Mouse (Mus musculus) induced T-regulatory cell, adult 2 months (primary cell): ENCODE data around the gene Fam193a.

Experiments used
- DNase-seq: peaks from one replicate; pipeline ENCODE4 v3.0.0-alpha.2; 2012; ENCODE audit warnings: low read depth

Gene Fam193a

GRCm38 (mm10) chr5:34369341-34370021 is at the start of gene Fam193a:
Gene Fam193a, plus strand, starts transcription at chr5:34369933.
- DNase-seq = peak; percentile 96

- no peak for DNase-seq
Measured at GRCm38 (mm10) chr5:34321236-34321635, 48.5 kb upstream of the Fam193a start.

GRCm38 (mm10) chr5:34325286-34325685 is 44.4 kb upstream of the Fam193a start:
- DNase-seq = no peak

DNA sequence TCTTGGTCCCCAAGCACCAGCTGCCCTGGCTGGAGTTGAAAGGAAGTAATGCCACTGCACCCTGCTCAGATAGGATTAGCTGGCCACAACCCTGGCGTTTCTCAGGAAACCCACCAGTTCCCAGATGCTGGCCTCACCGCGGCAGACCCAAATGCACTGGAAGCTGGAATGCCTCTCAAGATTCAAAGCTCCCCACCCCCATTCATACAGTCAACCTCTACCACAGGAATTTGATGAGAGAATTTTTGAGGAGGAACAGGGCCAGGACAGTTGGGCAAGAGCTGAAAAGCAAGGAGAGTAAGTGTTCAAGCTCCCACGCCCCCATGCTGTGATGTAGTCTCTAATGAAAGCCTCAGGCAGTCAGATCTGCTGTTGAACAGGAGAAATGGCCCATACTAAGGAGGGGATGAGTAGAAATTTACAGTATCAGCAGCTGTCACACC is 43.5 kb upstream of the Fam193a start:
- no peak for DNase-seq

DNA sequence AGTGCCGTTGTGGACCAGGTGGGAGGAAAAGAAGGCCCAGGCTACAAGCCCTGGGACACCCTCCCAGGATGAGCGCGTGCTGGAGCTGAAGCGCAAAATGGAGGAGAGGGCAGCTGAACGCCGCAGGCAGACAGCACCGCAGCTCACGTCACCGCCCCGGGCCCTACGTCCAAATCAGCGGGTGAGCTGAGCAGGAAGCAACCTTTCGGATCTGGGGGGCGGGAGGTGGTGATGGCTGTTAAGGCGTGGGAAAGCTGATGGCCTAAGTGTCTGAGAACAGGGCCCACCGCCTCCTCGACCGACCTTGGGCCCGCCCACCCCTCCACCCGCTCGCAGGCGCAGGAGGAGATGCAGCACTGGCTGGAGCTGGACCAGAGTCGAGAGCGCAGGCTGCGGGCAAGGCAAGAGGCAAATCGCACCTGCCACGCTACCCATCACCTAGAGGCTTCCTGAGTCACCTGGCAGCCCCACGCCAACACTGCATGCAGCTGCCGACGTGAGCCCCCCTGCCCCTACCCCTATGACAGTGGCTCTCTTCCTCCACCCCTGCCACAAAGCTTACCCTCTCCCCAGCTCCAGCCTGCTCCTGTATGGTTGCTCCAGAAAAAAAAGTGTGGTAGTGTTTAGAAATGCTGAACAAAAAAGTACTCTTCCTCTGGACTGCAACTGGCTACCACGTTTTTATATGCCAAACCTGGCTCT is 42.7 kb upstream of the Fam193a start:
- DNase-seq = no peak

DNA sequence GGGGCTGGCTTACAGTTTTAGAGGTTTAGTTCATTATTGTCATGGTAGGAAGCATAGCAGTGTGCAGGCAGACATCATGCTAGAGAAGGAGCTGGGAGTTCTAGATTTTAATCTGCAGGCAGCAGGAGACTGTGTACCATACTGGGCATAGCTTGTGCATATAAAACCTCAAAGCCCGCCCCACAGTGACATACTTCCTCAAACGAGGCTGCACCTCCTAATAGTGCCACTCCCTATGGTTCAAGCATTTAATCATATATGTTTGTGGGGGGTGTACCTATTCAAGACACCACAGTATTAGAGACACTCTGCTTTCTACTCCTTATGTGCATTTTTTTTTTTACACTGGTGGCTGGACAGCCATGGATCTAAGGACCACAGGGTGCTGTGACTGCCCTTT is 39.6 kb upstream of the Fam193a start:
- DNase-seq = no peak

DNA sequence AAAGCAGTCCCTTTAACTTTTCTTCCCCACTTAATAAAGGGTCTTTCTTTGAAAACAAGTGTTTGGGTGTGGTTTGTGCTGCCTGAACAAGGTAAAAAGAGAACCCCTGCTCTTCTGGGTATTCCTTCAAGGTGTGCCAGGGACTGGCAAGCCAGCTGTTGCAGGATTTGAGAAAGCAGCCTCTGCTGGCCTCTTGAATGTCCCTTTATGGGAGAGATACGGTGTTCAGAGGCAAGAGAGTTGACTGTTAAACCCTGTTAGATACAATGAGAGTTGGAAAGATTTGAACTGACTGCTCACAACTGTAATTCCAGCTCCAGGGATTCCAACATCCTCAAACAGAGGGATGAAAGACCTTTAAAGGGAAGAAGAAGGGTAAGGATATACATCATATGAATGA is 35.7 kb upstream of the Fam193a start:
- peak; percentile 9 for DNase-seq

DNA sequence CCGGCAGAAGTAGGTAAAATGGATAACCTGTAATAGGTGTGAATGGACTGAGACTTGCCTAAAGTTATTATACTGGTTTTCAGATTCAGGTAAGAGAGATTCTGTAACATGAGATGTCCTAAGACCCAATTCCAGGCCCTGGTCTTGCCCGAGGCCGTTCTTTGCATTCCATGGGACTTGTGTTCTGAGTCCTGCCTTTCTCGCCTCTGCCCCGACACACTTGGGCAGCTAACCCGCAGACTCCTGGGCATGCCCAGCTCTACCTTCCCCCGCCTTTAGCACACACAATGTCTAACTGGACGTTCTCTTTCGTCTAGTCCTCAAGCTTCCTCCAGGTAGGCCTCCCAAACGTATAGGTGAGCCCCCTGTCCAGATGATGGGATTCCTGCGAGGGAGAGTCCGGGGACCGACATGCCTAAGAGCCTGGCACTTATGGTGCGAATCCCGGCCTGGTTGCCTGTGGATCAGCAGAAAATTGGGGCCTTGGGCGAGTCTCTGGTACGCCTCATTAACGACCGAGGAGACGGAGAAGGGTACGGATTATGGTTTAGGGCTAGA is 34.1 kb upstream of the Fam193a start:
- DNase-seq = no peak

DNA sequence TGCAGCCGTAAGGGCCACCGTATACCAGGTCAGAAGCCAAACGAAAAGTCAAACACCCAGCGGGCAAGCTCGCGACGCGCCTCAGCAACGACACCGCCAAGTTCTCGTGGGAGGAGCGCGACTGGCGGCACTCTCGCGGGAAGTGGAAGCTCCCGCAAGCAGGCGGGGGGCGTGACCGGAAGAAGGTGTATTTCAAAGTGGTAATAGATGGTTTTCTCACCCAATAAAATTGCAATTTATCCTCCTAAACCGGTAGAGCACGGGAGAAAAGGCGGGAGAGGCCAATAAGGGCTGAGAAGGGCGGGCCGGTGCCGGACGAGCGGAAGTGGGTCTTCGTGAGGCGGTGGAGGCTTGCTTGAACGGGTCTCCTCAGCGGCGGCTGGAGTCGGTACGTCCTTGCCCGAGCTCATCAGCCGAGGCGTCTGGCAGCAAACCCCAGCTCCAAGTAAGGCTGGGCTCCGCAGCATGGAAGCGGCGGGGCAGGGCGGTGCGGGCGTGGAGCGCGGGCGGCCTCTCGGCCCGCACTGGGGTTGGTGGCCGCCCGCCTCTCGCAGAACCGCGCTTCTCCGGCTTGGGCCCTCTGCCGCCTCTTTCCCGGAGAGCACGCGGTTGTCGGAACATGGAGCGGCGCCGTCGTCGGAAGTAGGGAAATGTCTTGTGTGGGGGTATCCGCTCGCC is 33.5 kb upstream of the Fam193a start, which contains the start of gene Rnf4:
Gene Rnf4 (plus strand): TSS at position 193 of the 678 bp plus-strand sequence.
- DNase-seq = peak; percentile 99

DNA sequence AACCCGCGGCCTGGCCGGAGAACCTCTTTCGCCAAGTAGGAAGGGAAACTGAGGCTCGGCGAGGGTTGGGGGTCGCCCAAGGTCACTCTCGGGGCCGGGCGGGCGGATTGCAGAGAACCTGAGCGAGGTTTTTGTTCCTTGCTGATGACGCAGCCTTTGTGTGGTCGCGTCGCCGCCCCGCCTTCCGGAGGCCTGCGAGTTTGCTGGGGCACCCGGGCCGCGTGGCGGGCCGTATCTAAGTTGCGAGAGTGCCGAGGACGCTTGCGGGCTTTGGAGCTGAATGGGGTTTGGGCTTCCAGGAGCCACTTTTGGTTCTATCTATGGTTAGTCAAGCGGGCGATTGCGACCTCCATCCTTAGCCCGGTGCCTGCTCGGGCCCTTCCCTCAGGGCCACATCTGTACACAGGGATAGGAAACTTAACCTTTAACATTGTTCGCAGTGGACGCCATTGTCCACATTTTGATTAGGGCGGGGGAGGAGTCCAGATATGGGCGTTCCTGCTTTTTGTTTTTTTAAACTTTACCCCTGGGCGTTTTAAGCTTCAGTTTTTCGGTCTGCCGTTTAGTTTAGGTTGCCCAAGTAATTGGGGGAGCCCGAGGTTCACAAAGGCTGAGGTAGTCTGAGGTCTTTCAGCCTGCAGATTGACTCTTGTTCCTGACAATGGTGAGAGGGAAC is 32.8 kb upstream of the Fam193a start:
- DNase-seq = peak; percentile 88

DNA sequence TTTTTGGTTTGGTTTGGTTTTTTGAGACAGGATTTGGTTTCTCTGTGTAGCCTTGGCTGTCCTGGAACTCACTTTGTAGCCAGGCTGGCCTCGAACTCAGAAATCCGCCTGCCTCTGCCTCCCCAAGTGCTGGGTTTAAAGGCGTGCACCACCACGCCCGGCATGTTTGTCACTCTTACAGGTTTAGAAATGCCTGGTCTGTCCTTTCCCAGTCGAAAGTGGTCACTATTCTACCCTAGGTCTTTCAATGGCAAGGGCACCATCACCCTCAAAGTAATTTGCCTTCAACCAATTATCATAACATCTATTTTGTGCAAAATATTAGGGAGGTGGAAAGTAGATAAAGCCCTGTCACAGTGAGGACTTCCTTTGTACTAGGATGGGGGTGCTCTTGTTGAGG is 29.5 kb upstream of the Fam193a start:
- DNase-seq = no peak

DNA sequence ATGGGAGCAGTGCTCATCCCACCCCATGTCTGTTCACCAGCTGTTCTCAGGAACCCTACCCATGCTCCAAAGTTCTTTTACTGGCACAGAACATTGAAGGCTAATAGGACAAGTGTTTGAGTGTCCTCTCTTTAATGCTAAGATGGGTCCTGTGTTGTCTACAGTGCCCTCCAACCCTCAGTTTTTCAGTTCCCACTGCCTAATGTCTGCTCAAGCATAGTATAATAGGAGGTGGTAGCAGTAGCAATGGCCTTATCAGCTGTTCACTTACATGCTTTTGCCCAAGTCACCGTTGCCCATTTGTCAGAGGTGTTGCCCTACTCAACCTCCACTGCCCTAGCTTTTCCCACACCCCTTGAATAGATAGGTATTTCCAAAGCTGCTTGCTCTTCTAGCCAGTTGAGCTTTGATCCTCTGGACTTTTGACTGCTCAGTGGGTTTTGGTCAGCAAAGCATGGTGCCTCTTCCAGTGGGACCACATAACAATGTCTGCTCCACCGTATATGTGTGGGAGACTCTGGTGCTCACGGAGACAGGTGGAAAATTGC is 17.6 kb upstream of the Fam193a start:
- DNase-seq = no peak

DNA sequence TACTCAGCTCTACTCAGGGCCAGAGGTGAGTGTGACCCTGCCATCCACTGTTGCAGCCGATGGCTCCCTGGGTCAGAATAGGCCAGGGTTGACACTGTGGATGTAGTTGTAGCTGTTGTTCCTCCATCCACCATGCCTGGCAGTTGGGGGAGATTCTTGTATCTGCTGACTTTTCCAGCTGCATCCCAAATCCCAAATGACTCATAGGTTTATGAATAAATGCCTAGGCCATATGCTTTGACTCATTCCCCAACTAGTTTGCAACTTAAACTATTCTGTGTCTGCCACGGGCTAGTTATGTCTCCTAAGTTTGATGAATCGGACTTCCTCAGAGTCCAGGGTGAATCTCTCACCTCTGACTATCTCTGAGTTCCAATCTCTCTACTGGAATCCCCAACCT is 9.5 kb upstream of the Fam193a start:
- DNase-seq = no peak

DNA sequence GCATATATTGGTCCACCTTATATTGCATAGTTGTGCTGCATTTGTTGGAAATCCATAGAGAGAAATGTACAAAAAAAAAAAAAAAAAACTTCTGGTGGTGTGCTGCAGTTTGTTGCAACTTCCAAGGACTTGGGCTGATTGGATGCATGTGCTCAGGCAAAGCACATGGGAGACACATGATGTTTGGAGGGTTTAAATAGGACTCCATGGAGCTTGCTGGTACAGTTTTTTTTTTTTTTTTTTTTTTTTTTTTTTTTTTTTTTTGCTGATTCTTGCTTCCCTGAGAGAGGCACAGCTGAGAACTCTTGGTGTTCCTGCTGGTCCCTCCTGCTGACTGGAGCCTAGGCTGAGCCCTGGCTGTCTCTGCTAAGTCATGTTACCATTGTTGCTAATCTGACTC is 6.6 kb upstream of the Fam193a start:
- DNase-seq = no peak

DNA sequence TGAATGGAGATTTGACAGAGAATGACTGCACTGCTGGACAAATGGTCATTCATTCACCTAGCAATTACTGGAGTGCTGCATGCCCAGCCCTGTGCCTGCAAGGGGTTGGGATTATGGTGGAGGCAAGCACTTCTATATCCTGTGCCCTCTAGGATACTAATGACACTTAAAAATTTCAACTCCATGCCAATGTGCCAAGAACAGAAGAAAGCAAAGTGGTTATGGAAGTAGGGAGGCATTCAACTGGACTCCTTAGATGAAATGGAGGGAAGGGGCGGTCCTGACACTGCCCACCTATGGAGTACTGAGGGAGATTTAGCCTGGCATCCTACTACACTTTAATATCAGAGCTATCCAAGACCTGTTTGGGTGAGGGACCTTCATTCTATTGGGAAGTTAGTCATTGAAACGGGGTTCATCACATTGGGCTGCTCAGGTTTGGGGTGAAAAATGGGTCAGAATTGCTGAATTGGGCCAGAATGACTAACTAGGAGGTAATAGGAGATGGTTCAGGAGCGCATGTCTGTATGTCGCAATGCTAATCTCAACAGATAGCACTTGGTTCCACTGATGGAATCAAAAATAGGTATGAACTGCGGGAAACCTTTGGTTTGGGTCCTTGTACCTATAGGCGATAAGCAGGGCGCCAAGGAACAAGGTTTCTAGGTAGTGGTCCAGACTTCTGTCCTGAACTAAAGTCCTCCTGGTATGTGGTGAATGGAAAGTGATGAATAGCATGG is 1.0 kb upstream of the Fam193a start:
- DNase-seq = no peak

DNA sequence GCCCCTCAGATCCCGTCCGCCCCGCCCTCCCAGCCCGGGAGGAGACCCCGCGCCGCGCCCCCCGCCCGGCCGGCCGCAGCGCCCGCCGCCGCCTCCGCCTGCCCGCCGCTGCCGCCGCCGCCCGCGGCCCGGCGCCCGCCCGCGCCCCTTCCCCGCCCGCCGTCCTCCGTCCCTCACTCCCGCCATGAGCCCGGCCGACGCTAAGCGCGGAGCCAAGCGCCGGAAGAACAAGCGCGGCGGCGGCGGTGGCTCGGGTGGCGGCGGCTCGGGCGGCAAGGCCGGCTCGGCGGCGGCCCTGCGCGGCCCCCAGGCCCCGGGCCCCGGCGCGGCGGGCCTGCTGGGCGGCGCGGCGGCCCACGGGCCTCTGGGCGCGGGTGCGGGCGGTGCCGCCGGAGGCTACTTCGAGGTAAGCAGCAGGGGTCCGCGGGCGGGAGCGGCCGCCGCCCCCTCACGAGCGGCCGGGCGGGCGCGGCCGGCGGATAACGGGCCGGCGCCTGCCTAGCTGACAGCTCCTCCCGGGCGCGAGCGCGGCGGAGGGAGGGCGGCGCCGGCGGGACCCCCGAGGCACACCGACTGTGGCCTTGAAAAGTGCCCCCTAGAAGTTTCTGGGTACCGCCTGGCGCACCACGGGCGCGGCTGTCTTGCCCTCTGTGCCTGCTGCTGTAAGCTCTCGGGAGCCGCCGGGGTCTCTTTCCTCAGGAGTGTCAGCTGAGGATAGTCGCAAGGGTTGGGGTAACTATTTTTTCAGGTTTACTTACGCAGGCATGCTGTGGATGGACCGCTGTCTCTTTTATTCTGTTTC is 490 bp downstream of the Fam193a start:
- peak; percentile 55 for DNase-seq

DNA sequence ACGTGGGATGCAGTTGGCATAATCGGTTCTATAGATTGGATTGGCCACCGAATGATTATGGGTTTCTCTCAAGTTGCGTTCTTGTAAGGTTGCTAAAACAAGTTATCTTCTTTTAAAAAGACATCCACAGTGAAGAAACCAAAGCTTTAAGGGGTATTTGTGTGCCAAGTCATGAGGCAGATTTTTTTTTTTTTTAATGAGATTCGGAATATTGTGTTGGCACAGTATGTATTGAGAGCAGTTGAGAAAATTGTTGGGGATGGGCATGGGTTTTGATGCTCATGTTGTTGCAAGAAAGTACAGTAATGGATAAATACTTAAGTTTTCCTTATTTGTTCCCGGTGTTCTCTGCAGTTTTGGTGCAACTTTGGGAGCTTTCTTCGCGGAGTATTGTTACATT is 1.1 kb downstream of the Fam193a start:
- DNase-seq = no peak

DNA sequence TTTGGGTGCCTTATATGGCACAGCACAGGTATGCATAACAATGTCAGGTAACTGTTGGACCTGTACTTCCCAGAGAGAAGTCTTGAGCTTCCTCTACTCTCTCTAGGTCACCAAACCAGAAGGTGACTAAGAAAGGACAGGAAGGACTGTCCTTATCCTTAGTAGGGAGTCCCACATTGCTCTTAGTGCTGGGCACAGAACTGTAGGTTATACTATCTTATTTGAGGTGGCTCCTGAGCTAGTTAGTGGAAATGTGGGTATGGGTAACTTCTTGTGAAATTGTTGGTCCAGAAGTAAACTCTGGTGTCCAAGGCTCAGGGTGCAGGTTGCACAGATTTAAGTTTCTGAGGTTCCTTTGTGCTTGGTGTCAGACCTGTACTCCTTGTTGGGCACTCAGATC is 2.4 kb downstream of the Fam193a start:
- DNase-seq = no peak

DNA sequence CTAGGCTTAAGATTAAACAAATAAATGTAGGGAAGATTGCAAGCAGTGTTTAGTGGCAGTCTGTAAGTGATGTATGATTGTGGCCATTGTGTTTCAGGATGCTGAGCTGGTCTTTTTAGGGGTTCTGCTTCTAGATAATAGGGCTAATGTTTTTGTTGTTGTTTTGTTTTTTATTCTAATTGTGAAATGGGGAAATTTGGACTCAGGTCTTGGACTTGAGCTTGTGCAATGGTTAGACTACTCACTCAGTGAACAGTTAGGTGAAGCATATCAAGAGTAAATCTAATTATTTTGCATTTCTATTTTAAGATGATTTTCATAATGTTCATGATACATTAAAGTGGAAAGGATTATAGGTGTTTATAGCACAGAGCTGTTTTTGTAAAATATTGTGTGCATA is 2.8 kb downstream of the Fam193a start:
- no peak for DNase-seq

GRCm38 (mm10) chr5:34378787-34379186 is 9.1 kb downstream of the Fam193a start:
- DNase-seq = no peak
